7 mouse cellular contexts compared by ENCODE assay signal in genomic region chr17:31535871-31536629, GRCm38 (mm10). TPM values are rescaled to one million over a fixed set of nuclear protein-coding genes. Genes with fewer than 3 reads are reported as not detected.
DNase-seq lines count a peak whose midpoint lies in the region; ATAC-seq and TF ChIP-seq lines count a peak whose summit lies in the region.

No protein-coding gene starts in this region.

- TF ChIP-seq CTCF in olfactory bulb, adult 2 months (IDR thresholded peaks at IDR 0.05; ENCODE audit: insufficient read depth, low read depth, low read length), result no peak

- peak overlapping the region; percentile 75 for H3K27ac ChIP-seq in embryonic facial prominence, embryonic 15.5 days (replicated peaks)
- peak overlapping the region; percentile 79 for H3K27ac ChIP-seq in heart, embryonic 10.5 days
- H3K27ac ChIP-seq in kidney, embryonic 14.5 days (ENCODE audit: low read depth, low read length), result peak overlapping the region; percentile 83
- peak overlapping the region; percentile 61 for H3K27ac ChIP-seq in limb, embryonic 13.5 days
- 0 out of 2 replicates have a peak overlapping the region, but pooled peaks have one; percentile 41 for H3K27ac ChIP-seq in olfactory bulb, adult 2 months (ENCODE audit: insufficient read depth, low read depth, low read length)

- no peaks in the 10 kb centered on the region for H3K27me3 ChIP-seq in embryonic facial prominence, embryonic 15.5 days
- no peaks in the 10 kb centered on the region for H3K27me3 ChIP-seq in heart, embryonic 10.5 days (ENCODE audit: insufficient read depth, poor library complexity, severe bottlenecking)
- H3K27me3 ChIP-seq in kidney, embryonic 14.5 days (ENCODE audit: control insufficient read depth, insufficient read depth, low read length), result no peaks in the 10 kb centered on the region
- no peaks in the 10 kb centered on the region for H3K27me3 ChIP-seq in limb, embryonic 13.5 days

- H3K9ac ChIP-seq in embryonic facial prominence, embryonic 15.5 days, result no peak overlapping the region
- peak overlapping the region; percentile 23; the same call in 1 of the 2 replicates for H3K9ac ChIP-seq in kidney, embryonic 14.5 days (ENCODE audit: low read depth, low read length)
- H3K9ac ChIP-seq in limb, embryonic 13.5 days, result no peak overlapping the region

- no peaks in the 10 kb centered on the region for H3K9me3 ChIP-seq in embryonic facial prominence, embryonic 15.5 days (replicated peaks)
- no peaks in the 10 kb centered on the region for H3K9me3 ChIP-seq in heart, embryonic 10.5 days
- no peaks in the 10 kb centered on the region for H3K9me3 ChIP-seq in kidney, embryonic 14.5 days (ENCODE audit: control insufficient read depth, low read length)
- no peaks in the 10 kb centered on the region for H3K9me3 ChIP-seq in limb, embryonic 13.5 days

- H3K4me3 ChIP-seq in embryonic facial prominence, embryonic 15.5 days (replicated peaks), result no peak overlapping the region
- H3K4me3 ChIP-seq in heart, embryonic 10.5 days, result no peak overlapping the region
- no peak overlapping the region for H3K4me3 ChIP-seq in kidney, embryonic 14.5 days (ENCODE audit: low read length)
- no peak overlapping the region for H3K4me3 ChIP-seq in limb, embryonic 13.5 days
- H3K4me3 ChIP-seq in olfactory bulb, adult 2 months (ENCODE audit: insufficient read depth, low read depth, low read length), result no peak overlapping the region

- TF ChIP-seq POLR2A in olfactory bulb, adult 2 months (IDR thresholded peaks at IDR 0.05; ENCODE audit: insufficient read depth, low read depth, low read length), result no peak

- DNase-seq in adrenal gland, postnatal 36 days, result peak; percentile 34 to 56
- DNase-seq in heart, embryonic 10.5 days (ENCODE audit: low spot score), result no peak
- no peak for DNase-seq in urinary bladder, postnatal 10 days (ENCODE audit: low spot score)

- H3K4me2 ChIP-seq in embryonic facial prominence, embryonic 15.5 days (replicated peaks), result peak overlapping the region; percentile 26; the same call in 1 of the 2 replicates
- H3K4me2 ChIP-seq in kidney, embryonic 14.5 days (replicated peaks; ENCODE audit: low read depth, low read length), result no peak overlapping the region; the same call in 1 of the 2 replicates
- no peak overlapping the region for H3K4me2 ChIP-seq in limb, embryonic 13.5 days (replicated peaks)

- ATAC-seq in embryonic facial prominence, embryonic 15.5 days (ENCODE audit: insufficient number of reproducible peaks, low FRiP score, low TSS enrichment, low read depth), result peak; percentile 76; the same call in 1 of the 2 replicates
- peak; percentile 75 for ATAC-seq in kidney, embryonic 14.5 days (ENCODE audit: low FRiP score, low TSS enrichment)
- 0 out of 2 replicates have a peak, but pooled peaks have one; percentile 11 for ATAC-seq in limb, embryonic 13.5 days (ENCODE audit: low FRiP score, low read depth)

- 19% methylated on average over 8 of the region's 8 CpGs for WGBS in embryonic facial prominence, embryonic 15.5 days
- WGBS in heart, embryonic 10.5 days, result 44% methylated on average over 8 of the region's 8 CpGs
- 31% methylated on average over 8 of the region's 8 CpGs for WGBS in kidney, embryonic 14.5 days
- WGBS in limb, embryonic 13.5 days, result 41% methylated on average over 8 of the region's 8 CpGs
- 8% methylated on average over 8 of the region's 8 CpGs for WGBS in olfactory bulb, adult 2 months

- H3K4me1 ChIP-seq in embryonic facial prominence, embryonic 15.5 days, result peaks cover 20% of the 10 kb centered on the region
- H3K4me1 ChIP-seq in heart, embryonic 10.5 days, result peaks cover 16% of the 10 kb centered on the region
- peaks cover 8% of the 10 kb centered on the region for H3K4me1 ChIP-seq in kidney, embryonic 14.5 days (ENCODE audit: control insufficient read depth, insufficient read depth, low read length)
- H3K4me1 ChIP-seq in limb, embryonic 13.5 days, result peaks cover 26% of the 10 kb centered on the region
- H3K4me1 ChIP-seq in olfactory bulb, adult 2 months (ENCODE audit: control insufficient read depth, insufficient read depth, low read length), result peaks cover 11% of the 10 kb centered on the region

- H3K36me3 ChIP-seq in embryonic facial prominence, embryonic 15.5 days, result peaks cover 8% of the 10 kb centered on the region
- peaks cover 14% of the 10 kb centered on the region for H3K36me3 ChIP-seq in heart, embryonic 10.5 days
- peaks cover 9% of the 10 kb centered on the region for H3K36me3 ChIP-seq in kidney, embryonic 14.5 days (ENCODE audit: control insufficient read depth, insufficient read depth, low read length)
- H3K36me3 ChIP-seq in limb, embryonic 13.5 days, result peaks cover 12% of the 10 kb centered on the region

RNA-seq across cellular contexts. Expression of gene Ndufv3, which starts 16.1 kb away (rescaled TPM):
- total RNA-seq in adrenal gland, postnatal 36 days (2021), result 100 to 1,000 TPM; 372 to 422 TPM
- 271 and 272 TPM in 2 replicates for polyA plus RNA-seq in embryonic facial prominence, embryonic 15.5 days (2015; fragmentation: Nextera tagmentation; extraction: Ambion mirVana)
- polyA plus RNA-seq in heart, embryonic 10.5 days (2016; fragmentation: Nextera tagmentation; extraction: Ambion mirVana), result 392 and 480 TPM in 2 replicates
- 231 and 270 TPM in 2 replicates for polyA plus RNA-seq in kidney, embryonic 14.5 days (2014; fragmentation: Nextera tagmentation; extraction: Ambion mirVana)
- 239 and 242 TPM in 2 replicates for polyA plus RNA-seq in limb, embryonic 13.5 days (2015; fragmentation: Nextera tagmentation; extraction: Ambion mirVana)
- not detected in 2 replicates for polyA plus RNA-seq in olfactory bulb, adult 2 months (2012; ENCODE audit: insufficient read depth, insufficient read length, low replicate concordance, missing spikeins)

RNA-seq across cellular contexts. Expression of gene Wdr4, which starts 16.3 kb away (rescaled TPM):
- 10 to 100 TPM; 20.5 to 24.0 TPM for total RNA-seq in adrenal gland, postnatal 36 days (2021)
- polyA plus RNA-seq in embryonic facial prominence, embryonic 15.5 days (2015; fragmentation: Nextera tagmentation; extraction: Ambion mirVana), result 32.7 and 34.9 TPM in 2 replicates
- 38.2 and 49.3 TPM in 2 replicates for polyA plus RNA-seq in heart, embryonic 10.5 days (2016; fragmentation: Nextera tagmentation; extraction: Ambion mirVana)
- 40.6 and 45.7 TPM in 2 replicates for polyA plus RNA-seq in kidney, embryonic 14.5 days (2014; fragmentation: Nextera tagmentation; extraction: Ambion mirVana)
- polyA plus RNA-seq in limb, embryonic 13.5 days (2015; fragmentation: Nextera tagmentation; extraction: Ambion mirVana), result 38.3 and 41.4 TPM in 2 replicates
- not detected in 2 replicates for polyA plus RNA-seq in olfactory bulb, adult 2 months (2012; ENCODE audit: insufficient read depth, insufficient read length, low replicate concordance, missing spikeins)

RNA-seq across cellular contexts. Expression of gene Pknox1, which starts 28.5 kb away (rescaled TPM):
- 10 to 100 TPM; 19.9 to 24.0 TPM for total RNA-seq in adrenal gland, postnatal 36 days (2021)
- 26.6 and 28.2 TPM in 2 replicates for polyA plus RNA-seq in embryonic facial prominence, embryonic 15.5 days (2015; fragmentation: Nextera tagmentation; extraction: Ambion mirVana)
- 20.9 and 21.9 TPM in 2 replicates for polyA plus RNA-seq in heart, embryonic 10.5 days (2016; fragmentation: Nextera tagmentation; extraction: Ambion mirVana)
- polyA plus RNA-seq in kidney, embryonic 14.5 days (2014; fragmentation: Nextera tagmentation; extraction: Ambion mirVana), result 27.1 and 44.0 TPM in 2 replicates
- polyA plus RNA-seq in limb, embryonic 13.5 days (2015; fragmentation: Nextera tagmentation; extraction: Ambion mirVana), result 30.4 and 37.7 TPM in 2 replicates
- polyA plus RNA-seq in olfactory bulb, adult 2 months (2012; ENCODE audit: insufficient read depth, insufficient read length, low replicate concordance, missing spikeins), result 75.7 TPM in 1 of 2 replicates, not detected in the other

Comparison
In these comparisons a context has a peak if more than half of its experiments do, and no peak if none do; other contexts are left out.
1. DNase-seq: peak in adrenal gland, postnatal 36 days (2 of 2); none in heart, embryonic 10.5 days (single experiment) and urinary bladder, postnatal 10 days (single experiment).
2. ATAC-seq: peak in every context shown above with its lines; median percentile 76 in embryonic facial prominence, embryonic 15.5 days; 75 in kidney, embryonic 14.5 days; 11 in limb, embryonic 13.5 days.
3. Peak in every context shown above with its lines, with median percentiles within 50 percentile points of each other: H3K27ac ChIP-seq.